Mouse (Mus musculus) heart, embryonic 11.5 days (tissue): ENCODE measurements around the gene Gria1. TPM values are rescaled to one million over a fixed set of nuclear protein-coding genes. Genes with fewer than 3 reads are reported as not detected.

Source experiments
- ATAC-seq: fragments of 200-750 bp; cut with Nextera tagmentation; replicated peaks from 2 replicates; pipeline ENCODE4 v1.8.0; 2017; ENCODE audit warnings: moderate library complexity; ENCODE audit not compliant: insufficient number of reproducible peaks, low FRiP score, low TSS enrichment
- H3K27ac ChIP-seq: fragments of 300-500 bp; sonication (generic); 2 replicates; pipeline ENCODE4 v1.5.1; 2014; ENCODE audit warnings: mild to moderate bottlenecking, low read depth, low read length
- H3K27me3 ChIP-seq: fragments of 300-500 bp; sonication (generic); 2 replicates; pipeline ENCODE4 v1.6.1; 2014; ENCODE audit warnings: mild to moderate bottlenecking, low read length, mixed read lengths; ENCODE audit not compliant: control insufficient read depth, insufficient read depth
- H3K36me3 ChIP-seq: fragments of 300-500 bp; sonication (generic); 2 replicates; pipeline ENCODE4 v1.6.1; 2014; ENCODE audit warnings: mild to moderate bottlenecking, low read length, moderate library complexity, mixed read lengths; ENCODE audit not compliant: control insufficient read depth, insufficient read depth
- H3K4me1 ChIP-seq: fragments of 300-500 bp; sonication (generic); 2 replicates; pipeline ENCODE4 v1.6.1; 2014; ENCODE audit warnings: low read length; ENCODE audit not compliant: control insufficient read depth, insufficient read depth
- H3K4me2 ChIP-seq: fragments of 300-500 bp; sonication (generic); 2 replicates; pipeline ENCODE4 v1.6.1; 2014; ENCODE audit warnings: mild to moderate bottlenecking, moderate library complexity
- H3K4me3 ChIP-seq: fragments of 300-500 bp; sonication (generic); 2 replicates; pipeline ENCODE4 v1.5.1; 2014; ENCODE audit warnings: low read depth, low read length
- H3K9ac ChIP-seq: fragments of 300-500 bp; sonication (generic); 2 replicates; pipeline ENCODE4 v1.6.1; 2014; ENCODE audit warnings: mild to moderate bottlenecking, low read depth, low read length, moderate library complexity
- H3K9me3 ChIP-seq: fragments of 300-500 bp; sonication (generic); replicated peaks from 2 replicates; pipeline ENCODE4 v1.6.1; 2016; ENCODE audit warnings: low read length; ENCODE audit not compliant: control insufficient read depth
- WGBS: fragments of 180-500 bp; shearing (Covaris S2); extraction: QIAGEN DNeasy Blood & Tissue Kit; methylation state at CpG from one replicate; pipeline ENCODE4 v1.1.7; 2014; ENCODE audit not compliant: insufficient replicate concordance; 5-methylcytosine and 5-hydroxymethylcytosine counted together
- polyA plus RNA-seq: library from polyadenylated mRNA; unstranded; fragments of >200 nt; fragmentation: Nextera tagmentation; extraction: Ambion mirVana; gene quantifications from 2 replicates; pipeline ENCODE4 v1.2.1, GENCODE M21; 2014

Gene Gria1
- polyA plus RNA-seq, 1 experiment from 2014 or later: 1.1 TPM

- no peaks in the 10 kb centered on the region for H3K36me3 ChIP-seq
- H3K4me1 ChIP-seq: no peaks in the 10 kb centered on the region
- ATAC-seq: no peak
- no peaks in the 10 kb centered on the region for H3K9me3 ChIP-seq
- H3K27me3 ChIP-seq: no peaks in the 10 kb centered on the region
- no peak overlapping the region for H3K9ac ChIP-seq
- H3K4me3 ChIP-seq: no peak overlapping the region
- 71% methylated on average over 4 of the region's 4 CpGs for WGBS
- no peak overlapping the region for H3K27ac ChIP-seq
- H3K4me2 ChIP-seq: no peak overlapping the region
Measured at GRCm38 (mm10) chr11:57324099-57324498, 312.9 kb downstream of the Gria1 start.
